ENCODE assay signal across 23 mouse cellular contexts in the genomic region with DNA sequence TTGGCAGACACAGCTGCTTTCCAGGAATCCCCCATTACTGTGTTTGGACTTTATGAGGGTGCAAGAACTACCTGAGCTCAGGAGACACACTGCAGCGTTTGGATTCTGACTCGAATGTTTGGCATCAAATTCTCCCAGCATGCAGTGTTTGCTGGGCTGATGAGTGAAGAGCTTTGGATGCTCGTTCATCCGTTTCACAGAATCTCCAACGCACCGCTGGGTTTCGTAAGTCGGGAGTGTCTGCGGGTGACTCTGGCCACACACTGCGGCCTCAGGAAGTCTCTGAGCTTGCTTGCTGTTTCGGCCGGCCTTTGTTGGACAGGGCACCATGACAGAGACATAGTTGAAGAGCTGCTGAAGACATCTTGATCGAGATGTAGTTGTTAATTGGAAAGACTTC. TPM values are rescaled to one million over a fixed set of nuclear protein-coding genes. Genes with fewer than 3 reads are reported as not detected.
DNase-seq lines count a peak whose midpoint lies in the region; ATAC-seq and TF ChIP-seq lines count a peak whose summit lies in the region.
"Had no signal": no experiment of that assay in that cellular context is flagged by ENCODE, and none has a peak within 500 bp of the region (broad histone marks: within the 10 kb centered on the region; RNA-seq: fewer than 3 reads in every experiment).

No protein-coding gene starts in this region.

- H3K27ac ChIP-seq in kidney, embryonic 14.5 days (ENCODE audit: low read depth, low read length) = no peak overlapping the region
- no peak overlapping the region for H3K27ac ChIP-seq in kidney, embryonic 16.5 days (ENCODE audit: low read length)
- no peak overlapping the region for H3K27ac ChIP-seq in CH12.LX (ENCODE audit: insufficient read depth, low read depth)
- no peak overlapping the region for H3K27ac ChIP-seq in midbrain, embryonic 13.5 days
- H3K27ac ChIP-seq: embryonic facial prominence, embryonic 13.5 days; heart, embryonic 10.5 days; hindbrain, embryonic 14.5 days; limb, embryonic 12.5 days; liver, embryonic 13.5 days; stomach, postnatal 0 days had no signal

- H3K9me3 ChIP-seq in kidney, embryonic 14.5 days (ENCODE audit: control insufficient read depth, low read length) = no peaks in the 10 kb centered on the region
- H3K9me3 ChIP-seq in kidney, embryonic 16.5 days (ENCODE audit: low read length) = no peaks in the 10 kb centered on the region
- no peaks in the 10 kb centered on the region for H3K9me3 ChIP-seq in CH12.LX (replicated peaks; ENCODE audit: low read length)
- H3K9me3 ChIP-seq in midbrain, embryonic 13.5 days = no peaks in the 10 kb centered on the region
- H3K9me3 ChIP-seq: embryonic facial prominence, embryonic 13.5 days; heart, embryonic 10.5 days; limb, embryonic 12.5 days; liver, embryonic 13.5 days had no signal

- dilution Hi-C loops in CH12.LX (cut with MboI; ENCODE audit: extremely low pct_ligation_motif_present, extremely low pct_unique_long_range_greater_than_20kb, low sequenced_read_pairs) = no loop called here

- peak; percentile 49; the same call in 1 of the 2 replicates for ATAC-seq in kidney, embryonic 14.5 days (ENCODE audit: low FRiP score, low TSS enrichment)
- no peak for ATAC-seq in kidney, embryonic 16.5 days (ENCODE audit: low FRiP score, low TSS enrichment)
- ATAC-seq in midbrain, embryonic 13.5 days = no peak
- ATAC-seq in activated CD4-positive, CD25-positive, alpha-beta regulatory T cell, adult 4 months = no peak
- ATAC-seq: forebrain, embryonic 16.5 days; intestine, postnatal 0 days had no signal

- H3K27me3 ChIP-seq in kidney, embryonic 14.5 days (ENCODE audit: control insufficient read depth, insufficient read depth, low read length) = no peaks in the 10 kb centered on the region
- H3K27me3 ChIP-seq in kidney, embryonic 16.5 days (ENCODE audit: insufficient read depth, low read length) = no peaks in the 10 kb centered on the region
- H3K27me3 ChIP-seq in CH12.LX (replicated peaks) = peaks cover 14% of the 10 kb centered on the region
- 0 out of 2 replicates have a peak, but pooled peaks cover 3% of the 10 kb centered on the region for H3K27me3 ChIP-seq in midbrain, embryonic 13.5 days
- H3K27me3 ChIP-seq: embryonic facial prominence, embryonic 13.5 days; limb, embryonic 12.5 days; liver, embryonic 13.5 days had no signal

- H3K4me3 ChIP-seq in kidney, embryonic 14.5 days (ENCODE audit: low read length) = no peak overlapping the region
- no peak overlapping the region for H3K4me3 ChIP-seq in kidney, embryonic 16.5 days (ENCODE audit: low read length)
- no peak overlapping the region for H3K4me3 ChIP-seq in CH12.LX (replicated peaks in 1 of 3; ENCODE audit: low read depth in 2 of 3, low read length in 2 of 3, poor library complexity in 1 of 3)
- no peak overlapping the region for H3K4me3 ChIP-seq in midbrain, embryonic 13.5 days (replicated peaks)
- H3K4me3 ChIP-seq: embryonic facial prominence, embryonic 13.5 days; heart, embryonic 10.5 days; limb, embryonic 12.5 days; liver, embryonic 13.5 days had no signal

- H3K36me3 ChIP-seq in kidney, embryonic 14.5 days (ENCODE audit: control insufficient read depth, insufficient read depth, low read length) = no peaks in the 10 kb centered on the region
- H3K36me3 ChIP-seq in kidney, embryonic 16.5 days (ENCODE audit: insufficient read depth, low read length) = no peaks in the 10 kb centered on the region
- no peaks in the 10 kb centered on the region for H3K36me3 ChIP-seq in CH12.LX (replicated peaks in 1 of 2; ENCODE audit: control insufficient read depth in 1 of 2, insufficient read depth in 1 of 2, low read length in 1 of 2)
- H3K36me3 ChIP-seq in midbrain, embryonic 13.5 days = no peaks in the 10 kb centered on the region
- H3K36me3 ChIP-seq: embryonic facial prominence, embryonic 13.5 days; heart, embryonic 10.5 days; limb, embryonic 12.5 days; liver, embryonic 13.5 days had no signal

- TF ChIP-seq CTCF in CH12.LX (conservative IDR thresholded peaks at IDR 0.05 in 1 of 2, IDR thresholded peaks at IDR 0.05 in 1 of 2; ENCODE audit: low read depth in 2 of 2, low read length in 2 of 2) = no peak

- no peaks in the 10 kb centered on the region for H3K79me2 ChIP-seq in CH12.LX (replicated peaks; ENCODE audit: control insufficient read depth, extremely low read depth, insufficient read depth, poor library complexity, severe bottlenecking)

- peak; percentile 17 for DNase-seq in embryo, embryonic 11 days
- no peak for DNase-seq in embryo, embryonic 10 days (ENCODE audit: low spot score)
- DNase-seq in CH12.LX (ENCODE audit: extremely low read depth) (no peak), liver (no peak)
- DNase-seq: adrenal gland, adult 2 months; cerebellum, adult 8-10 months; gastrocnemius, postnatal 36 days; heart, postnatal 10 days; liver, embryonic 13.5 days; lung, embryonic 14.5 days; lung, postnatal 4 days had no signal

- no peak overlapping the region for H3K4me2 ChIP-seq in kidney, embryonic 14.5 days (replicated peaks; ENCODE audit: low read depth, low read length)
- H3K4me2 ChIP-seq in kidney, embryonic 16.5 days (replicated peaks; ENCODE audit: low read depth, low read length) = no peak overlapping the region
- H3K4me2 ChIP-seq in CH12.LX (ENCODE audit: insufficient read depth, low read depth, poor library complexity, severe bottlenecking) = peak overlapping the region; percentile 22; the same call in 1 of the 2 replicates
- peak overlapping the region; percentile 24; the same call in 1 of the 2 replicates for H3K4me2 ChIP-seq in midbrain, embryonic 13.5 days (replicated peaks)
- H3K4me2 ChIP-seq: embryonic facial prominence, embryonic 13.5 days; hindbrain, embryonic 14.5 days; limb, embryonic 12.5 days; liver, embryonic 13.5 days; lung, embryonic 14.5 days had no signal

- no peaks in the 10 kb centered on the region for H3K4me1 ChIP-seq in kidney, embryonic 14.5 days (ENCODE audit: control insufficient read depth, insufficient read depth, low read length)
- H3K4me1 ChIP-seq in kidney, embryonic 16.5 days (ENCODE audit: insufficient read depth, low read length) = no peaks in the 10 kb centered on the region
- no peaks in the 10 kb centered on the region for H3K4me1 ChIP-seq in CH12.LX (ENCODE audit: control insufficient read depth in 1 of 2, insufficient read depth in 2 of 2)
- H3K4me1 ChIP-seq in midbrain, embryonic 13.5 days (replicated peaks) = 0 out of 2 replicates have a peak, but pooled peaks cover 5% of the 10 kb centered on the region
- H3K4me1 ChIP-seq: embryonic facial prominence, embryonic 13.5 days; heart, embryonic 10.5 days; limb, embryonic 12.5 days; liver, embryonic 13.5 days had no signal

- no peak for TF ChIP-seq EP300 in CH12.LX (IDR thresholded peaks at IDR 0.05; ENCODE audit: low read length)

- in situ Hi-C loops in CH12.LX (cut with MboI; ENCODE audit: low pct_ligation_motif_present, low pct_unique_long_range_greater_than_20kb, low sequenced_read_pairs) = no loop called here

- no peak for TF ChIP-seq POLR2A in CH12.LX (IDR thresholded peaks at IDR 0.05; ENCODE audit: low read depth, low read length)

- WGBS in kidney, embryonic 14.5 days = 41% methylated on average over 13 of the region's 13 CpGs
- 40% methylated on average over 13 of the region's 13 CpGs for WGBS in kidney, embryonic 16.5 days
- WGBS in midbrain, embryonic 13.5 days = 28% methylated on average over 13 of the region's 13 CpGs

- TF ChIP-seq RAD21 in CH12.LX (IDR thresholded peaks at IDR 0.05; ENCODE audit: low read depth, low read length) = no peak

- no peak overlapping the region for H3K9ac ChIP-seq in kidney, embryonic 14.5 days (ENCODE audit: low read depth, low read length)
- H3K9ac ChIP-seq in kidney, embryonic 16.5 days (replicated peaks; ENCODE audit: low read length) = no peak overlapping the region
- H3K9ac ChIP-seq in CH12.LX (ENCODE audit: insufficient read depth, low read depth) = no peak overlapping the region
- H3K9ac ChIP-seq in midbrain, embryonic 13.5 days (replicated peaks) = no peak overlapping the region
- H3K9ac ChIP-seq: embryonic facial prominence, embryonic 13.5 days; hindbrain, embryonic 14.5 days; limb, embryonic 12.5 days; liver, embryonic 13.5 days; lung, embryonic 14.5 days had no signal

TF ChIP-seq in CH12.LX, 34 proteins besides CTCF, POLR2A, EP300 and RAD21:
- no peak for TF ChIP-seq ZNF384 (IDR thresholded peaks at IDR 0.05; ENCODE audit: low read depth, low read length)
- TF ChIP-seq USF1 (IDR thresholded peaks at IDR 0.05; ENCODE audit: low read depth, low read length) = no peak
- no peak for TF ChIP-seq ZC3H11A (IDR thresholded peaks at IDR 0.05; ENCODE audit: low read depth, low read length)
- TF ChIP-seq BHLHE40 (IDR thresholded peaks at IDR 0.05; ENCODE audit: low read depth, low read length) = no peak
- TF ChIP-seq CHD2 (IDR thresholded peaks at IDR 0.05; ENCODE audit: low read length) = no peak

RNA-seq across cellular contexts. Expression of gene Tmc5, which starts 17.0 kb away (rescaled TPM):
- 0.09 TPM in 1 of 2 replicates, not detected in the other for polyA plus RNA-seq in kidney, embryonic 14.5 days (2014; fragmentation: Nextera tagmentation; extraction: Ambion mirVana)
- polyA plus RNA-seq in kidney, embryonic 16.5 days (2015; fragmentation: Nextera tagmentation; extraction: Ambion mirVana) = 0.27 and 0.36 TPM in 2 replicates
- total RNA-seq in CH12.LX (2012; rRNA removed) (not detected in 2 replicates), CH12.LX (2014; rRNA removed) (not detected in 2 replicates)
- polyA plus RNA-seq in CH12.LX (2012; ENCODE audit: insufficient read length, low read depth) = 0.08 TPM in 1 of 2 replicates, not detected in the other
- polyA plus RNA-seq in midbrain, embryonic 13.5 days (2015; fragmentation: Nextera tagmentation; extraction: Ambion mirVana) = 0.22 and 0.28 TPM in 2 replicates
- not detected for polyA plus RNA-seq in activated CD4-positive, CD25-positive, alpha-beta regulatory T cell, adult 4 months (2017; shearing (Covaris generic))
- total RNA-seq: adrenal gland, adult 2 months; MEL had no signal
- polyA plus RNA-seq: heart, embryonic 10.5 days; limb, embryonic 12.5 days; liver, embryonic 13.5 days had no signal

RNA-seq across cellular contexts. Expression of gene Tmc7, which starts 29.5 kb away (rescaled TPM):
- polyA plus RNA-seq in kidney, embryonic 14.5 days (2014; fragmentation: Nextera tagmentation; extraction: Ambion mirVana) = 1.2 and 2.7 TPM in 2 replicates
- 2.3 and 2.6 TPM in 2 replicates for polyA plus RNA-seq in kidney, embryonic 16.5 days (2015; fragmentation: Nextera tagmentation; extraction: Ambion mirVana)
- total RNA-seq in CH12.LX (2012; rRNA removed) (not detected in 2 replicates), CH12.LX (2014; rRNA removed) (0.13 TPM in 1 of 2 replicates, not detected in the other)
- 0.26 TPM in 1 of 2 replicates, not detected in the other for polyA plus RNA-seq in CH12.LX (2012; ENCODE audit: insufficient read length, low read depth)
- 6.2 and 6.4 TPM in 2 replicates for polyA plus RNA-seq in midbrain, embryonic 13.5 days (2015; fragmentation: Nextera tagmentation; extraction: Ambion mirVana)
- polyA plus RNA-seq in activated CD4-positive, CD25-positive, alpha-beta regulatory T cell, adult 4 months (2017; shearing (Covaris generic)) = not detected
- total RNA-seq: MEL had no signal

Comparison
In these comparisons a context has a peak if more than half of its experiments do, and no peak if none do; other contexts are left out.
1. H3K4me2 ChIP-seq: peak in CH12.LX (single experiment) and midbrain, embryonic 13.5 days (single experiment); none in kidney, embryonic 14.5 days (single experiment) and kidney, embryonic 16.5 days (single experiment).